Mouse (Mus musculus) heart, postnatal 14 days (tissue): ENCODE measurements around the gene Tec. TPM values are rescaled to one million over a fixed set of nuclear protein-coding genes. Genes with fewer than 3 reads are reported as not detected.

Source experiments
- DNase-seq, 2 experiments: peaks; one replicate each; pipeline ENCODE4 v3.0.0; 2021 to 2022
- intact Hi-C: fragments of 180-260 bp; cut with DNase I; formaldehyde crosslinking; loops from one replicate; pipeline ENCODE4 v1.15.1; 2025
- long read RNA-seq, 2 experiments: library from polyadenylated mRNA; stranded (forward); transcript quantifications; one replicate each; pipeline ENCODE4 v2.0.0; 2021
- total RNA-seq, 2 experiments: library from RNA; stranded (reverse); gene quantifications; 2 replicates each; pipeline ENCODE4 v1.2.3; 2021

The Tec gene
- total RNA-seq, result 10 to 100 TPM; 11.0 to 11.9 TPM
- long read RNA-seq, experiment 1, transcript Tec-201 (19 exons, 2,659 nt), result major isoform, 21 of 31 reads
- long read RNA-seq, experiment 1, partial matches to known transcripts, result 1 of 31 reads
- long read RNA-seq, experiment 1, other reads (novel, unspliced or antisense), result 6 of 31 reads
- long read RNA-seq, experiment 2, transcript Tec-201 (19 exons, 2,659 nt), result major isoform, 5 of 13 reads
- long read RNA-seq, experiment 2, partial matches to known transcripts, result 3 of 13 reads
- long read RNA-seq, experiment 2, other reads (novel, unspliced or antisense), result 4 of 13 reads

GRCm38 (mm10) chr5:72868091-72868875, at the start of gene Tec:
Gene Tec (minus strand): TSS chr5:72868483.
- intact Hi-C loops, result no loop called here
- peak; percentile 93 for DNase-seq

GRCm38 (mm10) chr5:72916851-72917250, 48.6 kb upstream of the Tec start:
- intact Hi-C loops, result no loop called here

GRCm38 (mm10) chr5:72916048-72916447, 47.8 kb upstream of the Tec start:
- intact Hi-C loops, result no loop called here

More at GRCm38 (mm10) chr5:72916851-72917250, 48.6 kb upstream of the Tec start:
- DNase-seq, result no peak

GRCm38 (mm10) chr5:72914633-72915561, 46.6 kb upstream of the Tec start:
- intact Hi-C loops, result loop anchor here (1.0 to 2.0 kb wide), 2 partner anchors 16 to 22 kb away; no protein-coding TSS in a partner anchor
- DNase-seq, result peak in 1 of 2 experiments; percentile 46

More at GRCm38 (mm10) chr5:72916048-72916447, 47.8 kb upstream of the Tec start:
- no peak for DNase-seq

DNA sequence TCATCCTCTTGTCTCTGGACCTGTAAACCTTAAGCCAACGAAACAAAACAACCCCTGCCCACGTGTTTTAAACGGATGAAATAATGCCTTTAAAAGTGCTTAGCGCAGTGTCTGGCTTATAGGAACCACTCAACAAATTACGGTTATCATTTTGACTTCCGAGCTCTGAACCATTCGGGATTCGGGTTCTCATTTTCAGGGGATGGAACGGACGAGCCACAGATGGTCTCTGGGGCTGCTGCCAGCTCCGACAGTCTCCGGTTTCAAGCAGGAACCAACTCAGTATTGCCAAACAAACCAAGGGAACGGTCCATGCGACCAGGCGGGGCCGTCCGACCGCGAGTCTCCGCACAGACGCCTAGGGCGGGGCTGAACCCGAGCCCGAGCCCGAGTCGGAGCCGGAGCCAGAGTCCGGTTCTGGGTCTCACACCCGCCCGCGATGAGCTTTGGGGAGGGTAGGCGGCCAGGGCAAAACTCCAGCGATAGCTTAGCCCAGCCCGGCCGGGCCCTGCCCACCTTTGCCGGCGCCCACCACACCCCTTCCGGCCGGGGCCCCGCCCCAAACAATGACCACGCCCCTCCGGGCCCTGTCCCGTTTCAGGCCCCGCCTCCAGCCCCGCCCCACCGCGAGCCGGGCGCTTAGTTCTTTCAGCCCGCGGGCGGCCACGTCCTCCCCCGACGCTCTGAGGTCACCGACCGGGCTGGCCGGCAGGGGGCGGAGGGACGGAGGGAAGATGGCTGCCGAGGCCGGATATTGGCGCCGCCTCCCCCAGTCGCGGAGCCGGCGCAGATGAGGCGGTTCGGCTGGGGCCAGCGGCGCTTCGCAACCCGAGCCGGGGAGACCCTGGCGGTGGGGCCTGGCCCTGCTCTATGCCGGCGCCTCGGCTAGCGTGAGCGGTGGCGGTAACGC, 45.6 kb upstream of the Tec start, which contains the start of gene Slain2:
TSS of gene Slain2 (plus strand) at position 657 of the 910 bp plus-strand sequence.
- intact Hi-C loops, result loop anchor here (2.0 kb wide), 1 partner anchor 15 kb away; no protein-coding TSS in a partner anchor
- peak; percentile 100 for DNase-seq

DNA sequence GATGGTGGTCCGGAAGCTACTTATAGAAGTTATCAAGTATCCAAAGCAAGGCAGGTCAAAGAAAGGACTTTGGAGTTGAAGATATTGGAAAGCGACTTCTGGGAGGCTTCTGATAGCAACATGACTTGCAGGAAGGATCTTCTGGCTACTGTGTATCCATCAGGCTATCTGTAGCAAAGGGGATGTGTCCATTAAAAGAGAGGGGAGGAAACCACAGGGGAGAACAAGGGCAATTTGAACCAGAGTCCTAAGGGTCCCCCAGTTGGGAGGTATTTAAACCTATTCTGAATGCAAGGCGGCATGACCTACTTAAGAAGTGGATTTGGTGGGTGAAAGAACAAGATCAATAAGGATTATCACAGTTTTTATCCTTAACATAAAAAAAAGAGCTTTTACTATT, 43.0 kb upstream of the Tec start:
- no peak for DNase-seq
- intact Hi-C loops, result no loop called here

GRCm38 (mm10) chr5:72910373-72910772, 42.1 kb upstream of the Tec start:
- no peak for DNase-seq
- intact Hi-C loops, result no loop called here

DNA sequence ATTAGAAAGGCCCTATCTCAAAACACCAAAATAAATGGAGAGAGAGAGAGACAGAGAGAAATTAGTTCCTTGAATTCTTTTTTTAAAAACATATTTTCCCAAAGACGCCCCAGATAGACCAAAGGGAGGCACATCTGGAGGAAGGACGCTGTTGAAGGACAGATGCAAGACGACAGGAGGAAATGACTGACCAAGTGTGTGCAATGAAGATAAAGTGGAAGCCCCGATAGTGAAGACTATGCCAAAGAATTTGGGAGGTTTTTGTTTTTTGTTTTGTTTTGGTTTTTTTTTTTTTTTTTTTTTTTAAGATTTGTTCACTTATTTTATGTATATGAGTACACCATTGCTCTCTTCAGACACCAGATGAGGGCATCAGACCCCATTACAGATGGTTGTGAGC, 41.1 kb upstream of the Tec start:
- no peak for DNase-seq
- intact Hi-C loops, result no loop called here

- no peak for DNase-seq
- intact Hi-C loops, result no loop called here
Observed at GRCm38 (mm10) chr5:72908324-72908936, 40.1 kb upstream of the Tec start.

GRCm38 (mm10) chr5:72907402-72907801, 39.1 kb upstream of the Tec start:
- no peak for DNase-seq
- intact Hi-C loops, result no loop called here

GRCm38 (mm10) chr5:72904903-72905790, 36.9 kb upstream of the Tec start:
- peak; percentile 25 to 57 for DNase-seq
- intact Hi-C loops, result no loop called here

DNA sequence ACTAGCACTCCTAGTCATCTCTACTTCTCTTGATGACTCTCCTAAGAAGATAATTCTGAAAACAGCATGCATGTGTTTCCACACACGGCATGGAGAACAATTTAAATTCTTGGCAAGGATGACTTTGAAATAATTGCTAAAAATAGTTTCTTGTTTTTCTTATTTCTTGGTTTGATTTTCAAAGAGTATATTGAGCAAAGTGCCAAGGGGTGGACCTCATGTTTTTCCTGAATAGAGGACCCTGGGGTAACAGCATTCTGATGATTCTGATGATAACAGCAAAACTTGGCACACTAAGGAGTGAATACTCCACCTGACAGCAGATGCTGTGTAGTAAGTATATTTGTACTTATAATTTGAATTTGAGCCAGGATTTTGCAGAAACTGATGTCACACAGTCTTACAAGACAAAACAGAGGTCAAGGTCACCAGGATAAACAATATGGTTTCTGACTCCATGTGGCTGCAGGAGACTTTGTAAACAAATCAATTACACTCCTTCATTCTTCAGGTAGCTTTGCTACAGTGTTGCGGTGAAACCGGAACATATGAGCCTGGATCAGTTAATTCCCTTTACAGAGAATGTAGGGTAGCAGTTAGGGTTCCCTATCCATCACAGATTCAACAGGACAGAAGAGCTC, 34.7 kb upstream of the Tec start:
- no peak for DNase-seq
- intact Hi-C loops, result no loop called here

- DNase-seq, result no peak
- intact Hi-C loops, result no loop called here
Observed at GRCm38 (mm10) chr5:72902312-72902711, 34.0 kb upstream of the Tec start.

DNA sequence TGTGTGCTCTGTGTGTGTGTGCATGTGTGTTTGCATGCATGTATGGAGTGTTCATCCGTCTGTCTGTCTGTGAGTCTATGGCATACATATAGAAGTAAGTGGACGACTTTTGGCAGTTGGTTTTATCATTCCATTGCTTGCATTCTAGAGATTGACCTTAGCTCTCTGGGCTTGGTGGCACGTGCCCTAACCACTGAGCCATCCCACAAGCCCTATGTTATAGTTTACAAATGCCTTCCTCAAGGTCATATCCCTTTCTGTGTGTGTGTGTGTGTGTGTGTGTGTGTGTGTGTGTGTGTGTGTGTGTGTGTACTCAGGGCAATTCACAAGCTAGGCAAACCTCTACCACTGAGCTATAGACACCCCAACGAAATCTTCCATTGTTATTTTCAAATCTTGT, 33.6 kb upstream of the Tec start:
- intact Hi-C loops, result no loop called here
- DNase-seq, result no peak

GRCm38 (mm10) chr5:72899255-72899654, 31.0 kb upstream of the Tec start:
- intact Hi-C loops, result loop anchor here (2.0 to 10.0 kb wide), 2 partner anchors 16 to 176 kb away; partner anchors contain the start of gene Slain2
- no peak for DNase-seq

- no peak for DNase-seq
- intact Hi-C loops, result loop anchor here (2.0 to 10.0 kb wide), 2 partner anchors 17 to 177 kb away; partner anchors contain the start of gene Slain2
Observed at GRCm38 (mm10) chr5:72897998-72898397, 29.7 kb upstream of the Tec start.
